Mouse (Mus musculus) G1E-ER4 (cell line): ENCODE measurements around the gene Ubr4. TPM values are rescaled to one million over a fixed set of nuclear protein-coding genes. Genes with fewer than 3 reads are reported as not detected.
"Not testable (repeated sequence)": the region's sequence is repeated elsewhere in the genome, so short reads cannot be mapped to it uniquely, and the experiment has no call there.

Experiments
- GATA1 ChIP-seq: IDR thresholded peaks from one replicate; pipeline ENCODE4 v1.8.0; 2012; ENCODE audit warnings: low read length, inconsistent platforms
- polyA plus RNA-seq: library from polyadenylated mRNA; stranded (reverse); fragments of >175 nt; gene quantifications from 2 replicates; pipeline ENCODE4 v1.2.3, GENCODE M21; 2012

Gene Ubr4
- polyA plus RNA-seq, 1 experiment = 110 TPM

DNA sequence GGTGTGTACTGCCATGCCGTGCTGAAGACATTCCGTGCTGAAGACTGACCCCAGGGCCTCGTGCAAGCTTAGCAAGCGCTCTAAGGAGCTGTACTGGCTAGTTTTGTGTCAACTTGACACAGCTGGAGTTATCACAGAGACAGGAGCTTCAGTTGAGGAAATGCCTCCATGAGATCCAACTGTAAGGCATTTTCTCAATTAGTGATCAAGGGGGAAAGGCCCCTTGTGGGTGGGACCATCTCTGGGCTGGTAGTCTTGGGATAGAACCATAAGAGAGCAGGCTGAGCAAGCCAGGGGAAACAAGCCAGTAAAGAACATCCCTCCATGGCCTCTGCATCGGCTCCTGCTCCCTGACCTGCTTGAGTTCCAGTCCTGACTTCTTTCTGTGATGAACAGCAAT is 177.8 kb downstream of the Ubr4 start, which contains the start of gene Iffo2:
Iffo2 (plus strand) TSS at position 301 of the 400 bp plus-strand sequence.
- TF ChIP-seq GATA1 = not testable (repeated sequence)

DNA sequence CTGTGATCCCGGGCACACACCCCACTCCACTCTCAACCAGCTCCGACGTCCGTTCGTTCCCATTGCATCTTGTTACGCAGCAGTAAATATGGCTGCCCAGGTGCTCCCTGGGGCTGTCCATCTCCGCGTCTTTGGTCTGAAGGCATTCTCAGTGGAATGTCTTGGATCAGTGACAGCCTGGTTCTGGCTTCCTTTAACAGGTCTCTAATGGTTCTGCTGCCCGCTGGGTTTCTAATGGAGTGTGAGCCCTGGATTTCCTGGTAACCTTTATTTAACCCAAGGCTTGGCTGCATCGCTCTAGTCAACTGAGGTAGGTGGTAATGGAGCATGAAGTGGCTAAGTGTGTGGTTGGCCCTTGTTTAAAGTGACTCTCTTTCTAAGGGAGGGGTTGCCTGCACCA is 179.7 kb downstream of the Ubr4 start:
- no peak for TF ChIP-seq GATA1

DNA sequence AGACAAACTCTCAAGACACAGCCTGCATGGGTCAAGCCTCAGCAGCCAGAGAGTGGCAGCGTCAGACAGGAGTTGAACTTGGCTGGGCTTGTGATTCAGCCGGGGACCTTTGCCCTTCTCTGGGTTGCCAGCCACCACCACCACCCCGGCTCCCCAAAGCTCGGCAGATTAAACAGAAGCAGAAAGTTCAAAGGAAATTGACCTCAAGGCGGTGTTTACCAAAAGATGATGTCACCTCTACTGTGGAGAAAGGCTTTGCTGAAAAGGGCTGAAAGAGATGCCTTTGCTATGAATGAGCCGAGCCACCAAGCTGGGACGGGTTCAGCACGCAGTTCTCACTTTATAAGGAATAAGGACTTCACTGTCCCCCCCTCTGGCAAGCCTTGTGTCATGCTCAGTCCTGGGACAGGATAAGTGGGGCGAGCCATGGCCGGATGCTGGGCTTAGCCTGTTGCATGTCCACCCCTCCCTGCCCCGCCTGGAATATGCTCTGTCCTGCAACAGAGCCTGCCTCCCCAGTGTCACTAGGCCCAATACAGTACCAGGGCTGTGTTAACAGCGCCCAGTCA is 182.8 kb downstream of the Ubr4 start:
- TF ChIP-seq GATA1 = no peak

DNA sequence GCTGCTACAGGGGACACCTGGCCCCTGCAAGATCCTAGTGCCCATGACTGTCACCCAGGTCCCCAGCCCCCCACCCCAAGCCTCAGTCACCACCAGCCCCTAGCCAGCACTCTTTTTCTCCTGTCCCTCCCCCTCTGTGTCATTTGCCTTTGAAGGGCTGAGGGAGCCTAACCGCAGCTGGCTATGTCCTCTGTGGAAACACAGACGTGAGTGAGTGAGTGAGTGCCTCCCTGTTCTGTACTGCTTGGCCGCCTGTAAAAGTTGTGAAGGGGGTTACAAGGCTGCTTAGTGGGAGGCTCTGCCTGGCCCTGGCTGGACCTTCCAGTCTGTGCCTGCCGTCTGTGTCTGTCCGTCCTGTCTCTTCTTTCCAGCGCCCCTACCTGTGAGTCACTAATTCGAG is 183.3 kb downstream of the Ubr4 start:
- TF ChIP-seq GATA1 = no peak

DNA sequence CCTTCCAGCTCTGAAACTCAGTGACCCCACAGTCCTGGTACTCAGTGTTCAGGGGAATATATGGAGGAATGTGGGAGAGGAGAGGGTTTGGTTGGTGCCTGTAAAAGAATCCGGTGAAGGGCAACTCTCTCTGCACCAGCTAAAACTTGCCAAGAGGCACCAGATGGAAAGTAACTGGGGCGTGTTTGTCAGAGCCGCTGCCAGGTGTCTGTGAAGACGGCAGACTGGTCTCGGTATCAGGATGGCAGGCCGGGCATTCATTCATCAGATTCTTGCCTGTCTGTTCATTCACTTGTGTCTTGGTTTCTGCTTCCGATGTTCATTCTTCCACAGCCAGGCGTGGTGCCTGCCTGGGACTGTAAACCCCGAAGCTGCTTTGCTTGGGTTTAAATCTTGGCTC is 184.3 kb downstream of the Ubr4 start:
- TF ChIP-seq GATA1 = no peak

Other genes starting within 250 kb of the Ubr4 start
- gene Minos1, start 221.5 kb upstream of the Ubr4 start, polyA plus RNA-seq = 14.5 and 16.7 TPM in 2 replicates
- gene Capzb, start 159.7 kb upstream of the Ubr4 start, polyA plus RNA-seq = 105 and 151 TPM in 2 replicates
- 4.7 and 6.1 TPM in 2 replicates for gene Pqlc2, start 41.9 kb upstream of the Ubr4 start, polyA plus RNA-seq
- 84.9 and 86.8 TPM in 2 replicates for gene Akr7a5, start 41.9 kb upstream of the Ubr4 start, polyA plus RNA-seq
- 90.9 and 127 TPM in 2 replicates for gene Mrto4, start within 50 bp of the Ubr4 start, polyA plus RNA-seq
- gene Emc1, start within 50 bp of the Ubr4 start, polyA plus RNA-seq = 5.4 and 10.3 TPM in 2 replicates
- 0.09 and 0.12 TPM in 2 replicates for gene Iffo2, start 177.9 kb downstream of the Ubr4 start, polyA plus RNA-seq